Mouse (Mus musculus) Muller cell, postnatal 12 days (primary cell): ENCODE measurements around the gene Ccdc97.

Source experiments
- DNase-seq: peaks from one replicate; pipeline ENCODE4 v3.0.0-alpha.2; 2015; ENCODE audit errors: inconsistent ontology term

Ccdc97 gene

GRCm38 (mm10) chr7:25669158-25669557, 49.7 kb downstream of the Ccdc97 start:
- no peak for DNase-seq

- DNase-seq = no peak
Observed at GRCm38 (mm10) chr7:25666381-25666780, 52.5 kb downstream of the Ccdc97 start.
